Mouse (Mus musculus): ENCODE data around the gene Hist1h2bl. TPM values are rescaled to one million over a fixed set of nuclear protein-coding genes. Genes with fewer than 3 reads are reported as not detected.
"Not testable (repeated sequence)": the region's sequence is repeated elsewhere in the genome, so short reads cannot be mapped to it uniquely, and the experiment has no call there.

Hist1h2bl gene
- polyA plus RNA-seq, 1 experiment: 1.2 TPM

GRCm38 (mm10) chr13:21722373-21722925 is 6.5 kb upstream of the Hist1h2bl start:
- Histone ChIP-seq H3K4me3 (ENCODE audit: insufficient read depth, low read length) (peak overlapping the region; percentile 42), H3K27ac (ENCODE audit: insufficient read depth, low read length) (no peak overlapping the region), H3K4me1 (ENCODE audit: control insufficient read depth, insufficient read depth, low read length) (0 out of 2 replicates have a peak, but pooled peaks cover 2% of the 10 kb centered on the region)
- TF ChIP-seq POLR2A (IDR thresholded peaks at IDR 0.05; ENCODE audit: extremely low read depth, insufficient read depth, low read length) (no peak), CTCF (IDR thresholded peaks at IDR 0.05; ENCODE audit: extremely low read depth, insufficient read depth, low read length) (no peak)

- TF ChIP-seq POLR2A (IDR thresholded peaks at IDR 0.05; ENCODE audit: extremely low read depth, insufficient read depth, low read length): peak; percentile 85
- not testable (repeated sequence) for H3K27ac ChIP-seq (ENCODE audit: insufficient read depth, low read length); H3K4me1 ChIP-seq (ENCODE audit: control insufficient read depth, insufficient read depth, low read length)
- peak within 1 kb of the TSS; percentile 42 for H3K4me3 ChIP-seq (ENCODE audit: insufficient read depth, low read length)
Observed at GRCm38 (mm10) chr13:21721757-21722372, 5.9 kb upstream of the Hist1h2bl start, which contains the start of gene Hist1h2bm. Gene Hist1h2bm (plus strand): TSS chr13:21722044.

- H3K4me3 ChIP-seq (ENCODE audit: insufficient read depth, low read length): peak overlapping the region; percentile 42
- not testable (repeated sequence) for H3K4me1 ChIP-seq (ENCODE audit: control insufficient read depth, insufficient read depth, low read length); H3K27ac ChIP-seq (ENCODE audit: insufficient read depth, low read length)
Observed at GRCm38 (mm10) chr13:21721107-21721756, 5.3 kb upstream of the Hist1h2bl start.

- peaks cover 7% of the 10 kb centered on the region; the same call in 1 of the 2 replicates for H3K4me1 ChIP-seq (ENCODE audit: control insufficient read depth, insufficient read depth, low read length)
- H3K27ac ChIP-seq (ENCODE audit: insufficient read depth, low read length): no peak overlapping the region
- H3K4me3 ChIP-seq (ENCODE audit: insufficient read depth, low read length): peak overlapping the region; percentile 33; the same call in 1 of the 2 replicates
- no peak for TF ChIP-seq POLR2A (IDR thresholded peaks at IDR 0.05; ENCODE audit: extremely low read depth, insufficient read depth, low read length)
- no peak for TF ChIP-seq CTCF (IDR thresholded peaks at IDR 0.05; ENCODE audit: extremely low read depth, insufficient read depth, low read length)
Observed at GRCm38 (mm10) chr13:21718381-21719080, 2.6 kb upstream of the Hist1h2bl start.

- TF ChIP-seq POLR2A (IDR thresholded peaks at IDR 0.05; ENCODE audit: extremely low read depth, insufficient read depth, low read length): peak; percentile 88
- not testable (repeated sequence) for H3K4me1 ChIP-seq (ENCODE audit: control insufficient read depth, insufficient read depth, low read length)
- Histone ChIP-seq H3K4me3 (ENCODE audit: insufficient read depth, low read length) (peak within 1 kb of the TSS; percentile 33), H3K27ac (ENCODE audit: insufficient read depth, low read length) (peak within 1 kb of the TSS; percentile 97)
Observed at GRCm38 (mm10) chr13:21717397-21718357, 1.7 kb upstream of the Hist1h2bl start, which contains the start of gene Hist1h3h. Gene Hist1h3h (plus strand): TSS chr13:21717659.

- peak overlapping the region; percentile 33 for H3K4me3 ChIP-seq (ENCODE audit: insufficient read depth, low read length)
- not testable (repeated sequence) for H3K4me1 ChIP-seq (ENCODE audit: control insufficient read depth, insufficient read depth, low read length)
- H3K27ac ChIP-seq (ENCODE audit: insufficient read depth, low read length): peak overlapping the region; percentile 97
Observed at GRCm38 (mm10) chr13:21716540-21717391, 823 bp upstream of the Hist1h2bl start.

- peaks cover 5% of the 10 kb centered on the region; the same call in 1 of the 2 replicates for H3K4me1 ChIP-seq (ENCODE audit: control insufficient read depth, insufficient read depth, low read length)
- peak overlapping the region; percentile 33 for H3K4me3 ChIP-seq (ENCODE audit: insufficient read depth, low read length)
- no peak overlapping the region for H3K27ac ChIP-seq (ENCODE audit: insufficient read depth, low read length)
- TF ChIP-seq POLR2A (IDR thresholded peaks at IDR 0.05; ENCODE audit: extremely low read depth, insufficient read depth, low read length) (no peak), CTCF (IDR thresholded peaks at IDR 0.05; ENCODE audit: extremely low read depth, insufficient read depth, low read length) (no peak)
Observed at GRCm38 (mm10) chr13:21715131-21715863, 646 bp downstream of the Hist1h2bl start.

- H3K4me1 ChIP-seq (ENCODE audit: control insufficient read depth, insufficient read depth, low read length): peaks cover 5% of the 10 kb centered on the region; the same call in 1 of the 2 replicates
- TF ChIP-seq POLR2A (IDR thresholded peaks at IDR 0.05; ENCODE audit: extremely low read depth, insufficient read depth, low read length) (no peak), CTCF (IDR thresholded peaks at IDR 0.05; ENCODE audit: extremely low read depth, insufficient read depth, low read length) (peak; percentile 54; the same call in 1 of the 2 replicates)
- peak overlapping the region; percentile 33; the same call in 1 of the 2 replicates for H3K4me3 ChIP-seq (ENCODE audit: insufficient read depth, low read length)
- H3K27ac ChIP-seq (ENCODE audit: insufficient read depth, low read length): no peak overlapping the region
Observed at GRCm38 (mm10) chr13:21714725-21715124, 1.2 kb downstream of the Hist1h2bl start.

Data from cortical plate, adult 2 months (tissue).